In genomic region chr11:82867956-82868355, GRCm38 (mm10) we compare ENCODE assay signal across 34 mouse cellular contexts. TPM values are rescaled to one million over a fixed set of nuclear protein-coding genes. Genes with fewer than 3 reads are reported as not detected.
DNase-seq lines count a peak whose midpoint lies in the region; ATAC-seq and TF ChIP-seq lines count a peak whose summit lies in the region.
"Had no signal": no experiment of that assay in that cellular context is flagged by ENCODE, and none has a peak within 500 bp of the region (broad histone marks: within the 10 kb centered on the region; RNA-seq: fewer than 3 reads in every experiment).

No protein-coding gene starts in this region.

- 48% methylated on average over 5 of the region's 5 CpGs for WGBS in liver, embryonic 11.5 days
- 32% methylated on average over 5 of the region's 5 CpGs for WGBS in liver, embryonic 13.5 days (ENCODE audit: insufficient replicate concordance)

- peak overlapping the region; percentile 49 for H3K4me2 ChIP-seq in liver, embryonic 11.5 days
- H3K4me2 ChIP-seq in liver, embryonic 13.5 days, result peak overlapping the region; percentile 70
- H3K4me2 ChIP-seq: embryonic facial prominence, embryonic 12.5 days; heart, embryonic 15.5 days; intestine, embryonic 15.5 days; limb, embryonic 15.5 days; lung, embryonic 15.5 days; midbrain, embryonic 15.5 days had no signal

- H3K9ac ChIP-seq in liver, embryonic 11.5 days (ENCODE audit: low read depth, low read length), result peak overlapping the region; percentile 32; the same call in 1 of the 2 replicates
- H3K9ac ChIP-seq in liver, embryonic 13.5 days, result peak overlapping the region; percentile 96; the same call in 1 of the 2 replicates
- H3K9ac ChIP-seq: embryonic facial prominence, embryonic 12.5 days; heart, embryonic 15.5 days; intestine, embryonic 15.5 days; limb, embryonic 15.5 days; lung, embryonic 15.5 days; midbrain, embryonic 15.5 days had no signal

- no peaks in the 10 kb centered on the region for H3K27me3 ChIP-seq in liver, embryonic 11.5 days (replicated peaks; ENCODE audit: control insufficient read depth, insufficient read depth, low read length)
- H3K27me3 ChIP-seq in G1E (ENCODE audit: insufficient read depth, low read length), result no peaks in the 10 kb centered on the region
- no peaks in the 10 kb centered on the region for H3K27me3 ChIP-seq in liver, embryonic 13.5 days
- H3K27me3 ChIP-seq: embryonic facial prominence, embryonic 12.5 days; heart, embryonic 15.5 days; intestine, embryonic 15.5 days; limb, embryonic 15.5 days; lung, embryonic 15.5 days; midbrain, embryonic 15.5 days had no signal

- no peak for DNase-seq in liver, embryonic 11.5 days (ENCODE audit: low spot score)
- DNase-seq in liver, result no peak
- no peak for DNase-seq in G1E (ENCODE audit: low spot score)
- DNase-seq in liver, embryonic 13.5 days, result no peak
- peak; percentile 61 for DNase-seq in retina, postnatal 1 day
- no peak for DNase-seq in left cerebral cortex, postnatal 36 days (ENCODE audit: low spot score in 2 of 2)
- DNase-seq in thymus, postnatal 36 days, result no peak
- DNase-seq: adrenal gland, postnatal 14 days; cerebellum, adult 11 months; cerebellum, adult 9-10 months; cerebellum, postnatal 36 days; embryo, embryonic 11 days; gastrocnemius, adult 2 months; gastrocnemius, postnatal 36 days; kidney, postnatal 4 days; lung, postnatal 36 days; right cerebral cortex, postnatal 14 days had no signal

- H3K4me1 ChIP-seq in liver, embryonic 11.5 days (replicated peaks; ENCODE audit: control insufficient read depth, insufficient read depth, low read length), result peaks cover 26% of the 10 kb centered on the region
- peaks cover 63% of the 10 kb centered on the region for H3K4me1 ChIP-seq in G1E (ENCODE audit: insufficient read depth, low read depth, low read length)
- peaks cover 70% of the 10 kb centered on the region for H3K4me1 ChIP-seq in liver, embryonic 13.5 days (replicated peaks)
- H3K4me1 ChIP-seq: embryonic facial prominence, embryonic 12.5 days had no signal

- no peak overlapping the region for H3K4me3 ChIP-seq in liver, embryonic 11.5 days (ENCODE audit: low read depth, low read length)
- H3K4me3 ChIP-seq in G1E (ENCODE audit: low read depth, low read length), result peak overlapping the region; percentile 54; the same call in 1 of the 2 replicates
- peak overlapping the region; percentile 99; the same call in 1 of the 2 replicates for H3K4me3 ChIP-seq in liver, embryonic 13.5 days (replicated peaks)
- H3K4me3 ChIP-seq: embryonic facial prominence, embryonic 12.5 days; gastrocnemius, adult 2 months; heart, embryonic 15.5 days; intestine, embryonic 15.5 days; limb, embryonic 10.5 days; limb, embryonic 15.5 days; lung, embryonic 15.5 days; midbrain, embryonic 15.5 days had no signal

- peak overlapping the region; percentile 23; the same call in 1 of the 2 replicates for H3K27ac ChIP-seq in liver, embryonic 11.5 days (ENCODE audit: low read depth, low read length)
- H3K27ac ChIP-seq in liver, embryonic 13.5 days, result peak overlapping the region; percentile 77
- H3K27ac ChIP-seq: embryonic facial prominence, embryonic 12.5 days; gastrocnemius, adult 2 months; heart, embryonic 15.5 days; hindbrain, postnatal 0 days; intestine, embryonic 15.5 days; kidney, postnatal 0 days; limb, embryonic 10.5 days; limb, embryonic 15.5 days; lung, embryonic 15.5 days; midbrain, embryonic 15.5 days had no signal

- intact Hi-C loops in left cerebral cortex, postnatal 36 days (cut with DNase I), result no loop called here

- no peak for TF ChIP-seq CTCF in G1E (IDR thresholded peaks at IDR 0.05; ENCODE audit: low read depth, low read length)

- no peak for ATAC-seq in liver, embryonic 11.5 days (replicated peaks; ENCODE audit: low FRiP score)
- no peak for ATAC-seq in G1E (ENCODE audit: extremely low read depth, insufficient number of reproducible peaks, low FRiP score, poor library complexity, severe bottlenecking)
- no peak for ATAC-seq in liver, embryonic 13.5 days (ENCODE audit: low read depth)
- ATAC-seq: CD4-positive, CD25-positive, alpha-beta regulatory T cell, adult 4 months; forebrain, embryonic 16.5 days; hindbrain, postnatal 0 days; intestine, embryonic 15.5 days; midbrain, embryonic 15.5 days had no signal

- H3K36me3 ChIP-seq in liver, embryonic 11.5 days (ENCODE audit: control insufficient read depth, insufficient read depth, low read length), result no peaks in the 10 kb centered on the region
- peaks cover 13% of the 10 kb centered on the region for H3K36me3 ChIP-seq in G1E (replicated peaks)
- H3K36me3 ChIP-seq in liver, embryonic 13.5 days, result no peaks in the 10 kb centered on the region
- H3K36me3 ChIP-seq: embryonic facial prominence, embryonic 12.5 days; heart, embryonic 15.5 days; intestine, embryonic 15.5 days; limb, embryonic 10.5 days; limb, embryonic 15.5 days; lung, embryonic 15.5 days; midbrain, embryonic 15.5 days had no signal

- H3K9me3 ChIP-seq in liver, embryonic 11.5 days (ENCODE audit: control insufficient read depth, low read length), result no peaks in the 10 kb centered on the region
- no peaks in the 10 kb centered on the region for H3K9me3 ChIP-seq in G1E (replicated peaks)
- no peaks in the 10 kb centered on the region for H3K9me3 ChIP-seq in liver, embryonic 13.5 days (replicated peaks)
- H3K9me3 ChIP-seq: embryonic facial prominence, embryonic 12.5 days; heart, embryonic 15.5 days; intestine, embryonic 15.5 days; limb, embryonic 10.5 days; limb, embryonic 15.5 days; lung, embryonic 15.5 days; midbrain, embryonic 15.5 days had no signal

RNA-seq across cellular contexts. Expression of gene Rffl, which starts 3.1 kb away (rescaled TPM):
- 27.5 and 29.7 TPM in 2 replicates for polyA plus RNA-seq in liver, embryonic 11.5 days (2014; fragmentation: Nextera tagmentation; extraction: Ambion mirVana)
- total RNA-seq in G1E (2014; fragmentation: Nextera tagmentation), result 54.7 and 71.1 TPM in 2 replicates
- 25.6 and 27.9 TPM in 2 replicates for total RNA-seq in G1E (2017)
- 29.1 and 46.6 TPM in 2 replicates for polyA plus RNA-seq in G1E (2012)
- 20.2 and 25.3 TPM in 2 replicates for polyA plus RNA-seq in liver, embryonic 13.5 days (2015; fragmentation: Nextera tagmentation; extraction: Ambion mirVana)
- total RNA-seq in left cerebral cortex, postnatal 36 days (2021), result 10 to 100 TPM in 1 of 2 experiments, 1 to 10 TPM in 1; 9.2 to 10.3 TPM

RNA-seq across cellular contexts. Expression of gene Rad51d, which starts 22.5 kb away (rescaled TPM):
- polyA plus RNA-seq in liver, embryonic 11.5 days (2014; fragmentation: Nextera tagmentation; extraction: Ambion mirVana), result 14.4 and 14.8 TPM in 2 replicates
- total RNA-seq in G1E (2014; fragmentation: Nextera tagmentation) (21.3 and 24.6 TPM in 2 replicates), G1E (2017) (13.4 and 16.0 TPM in 2 replicates)
- polyA plus RNA-seq in G1E (2012), result 10.3 and 13.6 TPM in 2 replicates
- 6.8 and 8.0 TPM in 2 replicates for polyA plus RNA-seq in liver, embryonic 13.5 days (2015; fragmentation: Nextera tagmentation; extraction: Ambion mirVana)
- total RNA-seq in left cerebral cortex, postnatal 36 days (2021), result 10 to 100 TPM; 18.0 to 21.0 TPM

RNA-seq across cellular contexts. Expression of gene Fndc8, which starts 24.0 kb away (rescaled TPM):
- polyA plus RNA-seq in liver, embryonic 11.5 days (2014; fragmentation: Nextera tagmentation; extraction: Ambion mirVana), result 0.13 and 0.15 TPM in 2 replicates
- total RNA-seq in G1E (2014; fragmentation: Nextera tagmentation) (not detected in 2 replicates), G1E (2017) (0.05 TPM in 1 of 2 replicates, not detected in the other)
- not detected in 2 replicates for polyA plus RNA-seq in G1E (2012)
- 0.05 and 0.08 TPM in 2 replicates for polyA plus RNA-seq in liver, embryonic 13.5 days (2015; fragmentation: Nextera tagmentation; extraction: Ambion mirVana)
- total RNA-seq in left cerebral cortex, postnatal 36 days (2021), result not detected
- total RNA-seq: gastrocnemius, adult 2 months; gastrocnemius, postnatal 36 days; heart, adult 8-10 months; heart, postnatal 25 days; hindbrain, postnatal 0 days; layer of hippocampus, adult 8-10 months; layer of hippocampus, postnatal 25 days; megakaryocyte-erythroid progenitor cell, adult 5-6 weeks; neutrophil, adult 5-6 weeks had no signal

RNA-seq across cellular contexts. Expression of gene Nle1, which starts 40.3 kb away (rescaled TPM):
- 43.4 and 44.9 TPM in 2 replicates for polyA plus RNA-seq in liver, embryonic 11.5 days (2014; fragmentation: Nextera tagmentation; extraction: Ambion mirVana)
- 27.6 and 38.6 TPM in 2 replicates for total RNA-seq in G1E (2014; fragmentation: Nextera tagmentation)
- 18.6 and 23.2 TPM in 2 replicates for total RNA-seq in G1E (2017)
- polyA plus RNA-seq in G1E (2012), result 92.9 and 93.8 TPM in 2 replicates
- polyA plus RNA-seq in liver, embryonic 13.5 days (2015; fragmentation: Nextera tagmentation; extraction: Ambion mirVana), result 21.3 and 24.3 TPM in 2 replicates
- 10 to 100 TPM; 30.6 to 44.8 TPM for total RNA-seq in left cerebral cortex, postnatal 36 days (2021)

RNA-seq across cellular contexts. Expression of gene Unc45b, which starts 42.4 kb away (rescaled TPM):
- polyA plus RNA-seq in liver, embryonic 11.5 days (2014; fragmentation: Nextera tagmentation; extraction: Ambion mirVana), result 1.8 and 4.5 TPM in 2 replicates
- total RNA-seq in G1E (2014; fragmentation: Nextera tagmentation) (0.38 TPM in 1 of 2 replicates, not detected in the other), G1E (2017) (0.12 and 0.33 TPM in 2 replicates)
- 0.01 and 0.02 TPM in 2 replicates for polyA plus RNA-seq in G1E (2012)
- polyA plus RNA-seq in liver, embryonic 13.5 days (2015; fragmentation: Nextera tagmentation; extraction: Ambion mirVana), result 0.75 and 1.1 TPM in 2 replicates
- 1 to 10 TPM; 1.2 to 2.3 TPM for total RNA-seq in left cerebral cortex, postnatal 36 days (2021)
- total RNA-seq: megakaryocyte-erythroid progenitor cell, adult 5-6 weeks; neutrophil, adult 5-6 weeks had no signal
